Mouse (Mus musculus) C2C12 (cell line): ENCODE measurements around the gene Fbxl17.

Experiments
- CTCF ChIP-seq: IDR thresholded peaks from one replicate; pipeline ENCODE4 v1.5.1; 2011; ENCODE audit not compliant: control insufficient read depth, insufficient read depth, insufficient read length
- USF1 ChIP-seq: IDR thresholded peaks from one replicate; pipeline ENCODE4 v1.6.1; 2011; ENCODE audit warnings: low read depth, mild to moderate bottlenecking, control low read depth, moderate library complexity

DNA sequence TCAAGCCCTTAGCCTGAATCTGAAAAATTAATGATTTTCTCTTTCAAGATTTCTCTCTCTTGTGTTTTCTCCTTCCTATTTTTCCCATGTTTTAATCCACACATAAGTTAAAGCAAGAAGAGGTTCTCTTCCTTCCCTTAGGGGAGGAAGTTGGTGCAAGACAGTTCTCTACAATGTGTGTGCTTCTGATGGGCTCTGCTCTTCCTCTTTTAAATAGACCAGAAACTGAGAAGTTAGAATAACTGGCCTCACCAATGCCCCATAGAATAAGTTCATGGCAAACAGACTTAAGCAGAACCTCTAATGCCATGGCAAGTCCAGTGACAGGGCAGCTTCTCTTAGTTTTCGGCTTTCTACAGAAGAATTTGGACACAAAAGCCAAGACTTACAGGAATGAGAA, 301.1 kb downstream of the Fbxl17 start:
- TF ChIP-seq USF1 (no peak), CTCF (no peak)
